Mouse (Mus musculus) limb, embryonic 15.5 days (tissue): ENCODE data around the gene Eln. TPM values are rescaled to one million over a fixed set of nuclear protein-coding genes. Genes with fewer than 3 reads are reported as not detected.
A peak's percentile ranks its signal among the peaks of the same experiment; 100 is the strongest.

Experiments
- ATAC-seq: fragments of 200-750 bp; cut with Nextera tagmentation; 2 replicates; pipeline ENCODE4 v1.8.0; 2017; ENCODE audit warnings: low read depth, moderate TSS enrichment; ENCODE audit not compliant: insufficient number of reproducible peaks, low FRiP score, low TSS enrichment
- H3K27ac ChIP-seq: fragments of 300-500 bp; sonication (generic); 2 replicates; pipeline ENCODE4 v1.5.1; 2015; ENCODE audit warnings: moderate library complexity, mild to moderate bottlenecking, inconsistent platforms
- H3K27me3 ChIP-seq: fragments of 300-500 bp; sonication (generic); 2 replicates; pipeline ENCODE4 v1.6.1; 2015; ENCODE audit warnings: inconsistent platforms
- H3K36me3 ChIP-seq: fragments of 300-500 bp; sonication (generic); 2 replicates; pipeline ENCODE4 v1.6.1; 2015; ENCODE audit warnings: inconsistent platforms
- H3K4me1 ChIP-seq: fragments of 300-500 bp; sonication (generic); 2 replicates; pipeline ENCODE4 v1.6.1; 2015; ENCODE audit warnings: inconsistent platforms
- H3K4me2 ChIP-seq: fragments of 300-500 bp; sonication (generic); 2 replicates; pipeline ENCODE4 v1.6.1; 2015; ENCODE audit warnings: mild to moderate bottlenecking, inconsistent platforms
- H3K4me3 ChIP-seq: fragments of 300-500 bp; sonication (generic); 2 replicates; pipeline ENCODE4 v1.5.1; 2015; ENCODE audit warnings: mild to moderate bottlenecking, inconsistent platforms
- H3K9ac ChIP-seq: fragments of 300-500 bp; sonication (generic); 2 replicates; pipeline ENCODE4 v1.6.1; 2015; ENCODE audit warnings: inconsistent platforms
- H3K9me3 ChIP-seq: fragments of 300-500 bp; sonication (generic); 2 replicates; pipeline ENCODE4 v1.6.1; 2016; ENCODE audit warnings: inconsistent platforms
- WGBS: fragments of 180-500 bp; shearing (Covaris S2); methylation state at CpG from one replicate; pipeline ENCODE4 v1.1.7; 2015; 5-methylcytosine and 5-hydroxymethylcytosine counted together
- polyA plus RNA-seq: library from polyadenylated mRNA; unstranded; fragments of >200 nt; fragmentation: Nextera tagmentation; extraction: Ambion mirVana; gene quantifications from 2 replicates; pipeline ENCODE4 v1.2.1, GENCODE M21; 2015

Eln gene
- polyA plus RNA-seq = 178 and 206 TPM in 2 replicates

DNA sequence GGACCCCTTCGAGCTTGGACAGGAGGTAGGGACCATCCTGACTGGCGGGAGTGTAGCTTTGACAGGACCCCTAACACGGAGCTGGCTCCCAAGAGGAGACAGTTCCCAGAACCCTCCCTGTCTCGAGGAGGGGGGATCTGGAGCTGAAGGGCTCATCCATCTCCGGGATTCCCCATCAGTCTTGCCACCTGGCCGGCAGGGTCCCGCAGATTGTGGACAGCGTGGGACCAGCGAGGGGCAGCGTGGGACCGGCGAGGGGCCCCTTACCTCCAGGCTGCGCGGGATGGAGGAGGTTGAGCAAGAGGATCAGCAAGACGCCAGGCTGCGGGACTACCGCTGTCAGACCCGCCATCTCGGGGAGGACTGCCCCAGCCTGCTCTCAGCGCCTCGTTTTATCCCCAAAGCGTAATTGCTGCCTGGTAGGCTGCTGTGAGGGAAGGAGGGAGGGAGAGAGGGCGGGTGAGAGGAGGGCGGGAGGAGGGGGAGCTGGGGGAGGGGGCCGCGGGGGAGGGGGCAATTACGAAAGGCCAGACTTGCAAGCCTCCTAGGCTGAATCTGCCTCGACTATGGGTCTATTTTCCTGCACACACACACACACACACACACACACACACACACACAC lies at the start of gene Eln:
Eln (minus strand) TSS at position 434 of the 622 bp plus-strand sequence.
- WGBS = 2% methylated on average over 18 of the region's 28 CpGs
- ATAC-seq = peak; percentile 64

DNA sequence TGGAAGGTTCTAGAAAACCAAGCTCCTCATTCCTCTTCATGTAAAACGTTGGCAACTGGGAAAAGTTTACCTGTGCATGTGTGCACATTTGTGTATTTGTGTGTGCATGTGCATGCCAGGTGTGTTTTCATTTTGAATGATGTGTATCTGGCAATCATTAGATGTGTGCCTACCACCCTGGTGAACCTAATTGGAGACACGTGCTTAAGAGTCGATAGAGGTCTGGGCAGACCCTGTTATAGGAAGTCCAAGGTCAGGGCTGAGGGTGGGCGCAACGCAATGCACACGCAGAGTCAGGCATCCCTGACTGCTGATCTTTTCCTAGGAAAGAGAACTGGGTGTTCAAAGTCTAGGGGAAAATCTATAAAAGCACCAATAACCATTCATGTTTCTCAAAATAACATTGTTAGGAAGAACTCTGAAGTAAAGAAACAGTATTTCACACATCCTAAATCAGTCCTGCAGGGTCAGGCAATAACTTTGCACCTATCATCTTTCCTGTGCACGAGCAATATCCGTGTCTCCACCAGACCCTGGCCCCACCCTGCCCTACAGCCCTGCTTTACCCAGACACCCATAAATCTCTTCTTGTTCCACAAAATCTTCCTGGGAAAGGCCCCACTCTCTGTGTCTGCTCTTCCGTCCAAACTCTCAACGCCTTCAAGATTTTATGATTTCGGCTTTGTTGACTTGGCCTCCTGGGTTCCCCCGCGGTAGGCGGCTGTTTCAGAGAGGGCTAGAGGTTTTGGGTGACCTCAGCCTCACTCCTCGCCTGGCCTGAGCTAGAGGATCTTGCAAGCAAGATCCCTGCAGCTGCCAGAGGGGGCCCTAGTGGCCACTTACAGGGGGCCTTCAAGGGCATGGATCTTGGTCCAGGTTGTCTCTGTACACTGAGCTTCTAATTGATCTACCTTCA lies 43.2 kb upstream of the Eln start:
- peaks cover 36% of the 10 kb centered on the region for H3K4me1 ChIP-seq
- ATAC-seq = peak; percentile 53
- H3K4me2 ChIP-seq = no peak overlapping the region
- H3K27ac ChIP-seq = peak overlapping the region; percentile 33
- H3K4me3 ChIP-seq = no peak overlapping the region
- no peaks in the 10 kb centered on the region for H3K36me3 ChIP-seq
- no peak overlapping the region for H3K9ac ChIP-seq
- 31% methylated on average over 15 of the region's 15 CpGs for WGBS
- no peaks in the 10 kb centered on the region for H3K9me3 ChIP-seq
- no peaks in the 10 kb centered on the region for H3K27me3 ChIP-seq

More for the DNA sequence above, at the start of gene Eln:
- H3K4me1 ChIP-seq = peaks cover 72% of the 10 kb centered on the region
- peak within 1 kb of the TSS; percentile 81 for H3K4me2 ChIP-seq
- H3K27ac ChIP-seq = peak within 1 kb of the TSS; percentile 92
- H3K27me3 ChIP-seq = peaks cover 3% of the 10 kb centered on the region; the same call in 1 of the 2 replicates
- no peaks in the 10 kb centered on the region for H3K9me3 ChIP-seq
- peak within 1 kb of the TSS; percentile 60 for H3K4me3 ChIP-seq
- H3K9ac ChIP-seq = peak within 1 kb of the TSS; percentile 55
- no peaks in the 10 kb centered on the region for H3K36me3 ChIP-seq

GRCm38 (mm10) chr5:134788237-134788636 lies 41.1 kb upstream of the Eln start:
- H3K4me2 ChIP-seq = no peak overlapping the region
- peaks cover 42% of the 10 kb centered on the region for H3K4me1 ChIP-seq
- H3K9me3 ChIP-seq = no peaks in the 10 kb centered on the region
- H3K27me3 ChIP-seq = no peaks in the 10 kb centered on the region
- H3K27ac ChIP-seq = no peak overlapping the region
- H3K36me3 ChIP-seq = no peaks in the 10 kb centered on the region
- H3K9ac ChIP-seq = no peak overlapping the region
- ATAC-seq = no peak; the same call in 1 of the 2 replicates
- WGBS = 21% methylated on average over 12 of the region's 12 CpGs
- H3K4me3 ChIP-seq = no peak overlapping the region

- Histone ChIP-seq H3K4me3 (no peak overlapping the region), H3K4me1 (peaks cover 39% of the 10 kb centered on the region), H3K4me2 (no peak overlapping the region), H3K36me3 (no peaks in the 10 kb centered on the region), H3K27me3 (no peaks in the 10 kb centered on the region), H3K9me3 (no peaks in the 10 kb centered on the region), H3K9ac (no peak overlapping the region), H3K27ac (no peak overlapping the region)
- no peak for ATAC-seq
- WGBS = 68% methylated on average over 25 of the region's 25 CpGs
These were observed 38.7 kb upstream of the Eln start for GRCm38 (mm10) chr5:134785691-134786371.

GRCm38 (mm10) chr5:134783794-134784193 lies 36.7 kb upstream of the Eln start:
- ATAC-seq = no peak
- no peak overlapping the region for H3K4me3 ChIP-seq
- 65% methylated on average over 2 of the region's 2 CpGs for WGBS
- no peaks in the 10 kb centered on the region for H3K36me3 ChIP-seq
- peaks cover 31% of the 10 kb centered on the region for H3K4me1 ChIP-seq
- H3K27ac ChIP-seq = no peak overlapping the region
- H3K9ac ChIP-seq = no peak overlapping the region
- H3K4me2 ChIP-seq = no peak overlapping the region
- H3K9me3 ChIP-seq = no peaks in the 10 kb centered on the region
- 0 out of 2 replicates have a peak, but pooled peaks cover 4% of the 10 kb centered on the region for H3K27me3 ChIP-seq

GRCm38 (mm10) chr5:134780963-134781362 lies 33.8 kb upstream of the Eln start:
- no peak for ATAC-seq
- no peak overlapping the region for H3K9ac ChIP-seq
- 0 out of 2 replicates have a peak, but pooled peaks cover 4% of the 10 kb centered on the region for H3K27me3 ChIP-seq
- H3K27ac ChIP-seq = no peak overlapping the region
- H3K4me1 ChIP-seq = peaks cover 23% of the 10 kb centered on the region
- H3K4me3 ChIP-seq = no peak overlapping the region
- no peak overlapping the region for H3K4me2 ChIP-seq
- no peaks in the 10 kb centered on the region for H3K36me3 ChIP-seq
- no peaks in the 10 kb centered on the region for H3K9me3 ChIP-seq

GRCm38 (mm10) chr5:134780146-134780545 lies 33.0 kb upstream of the Eln start:
- Histone ChIP-seq H3K36me3 (no peaks in the 10 kb centered on the region), H3K4me3 (no peak overlapping the region), H3K27ac (no peak overlapping the region), H3K27me3 (0 out of 2 replicates have a peak, but pooled peaks cover 4% of the 10 kb centered on the region), H3K4me1 (peaks cover 18% of the 10 kb centered on the region), H3K4me2 (no peak overlapping the region), H3K9ac (no peak overlapping the region), H3K9me3 (no peaks in the 10 kb centered on the region)
- WGBS = 83% methylated on average over 2 of the region's 2 CpGs
- ATAC-seq = no peak

GRCm38 (mm10) chr5:134776551-134776950 lies 29.4 kb upstream of the Eln start:
- H3K4me1 ChIP-seq = peaks cover 27% of the 10 kb centered on the region
- H3K36me3 ChIP-seq = no peaks in the 10 kb centered on the region
- no peak overlapping the region for H3K4me2 ChIP-seq
- no peak overlapping the region for H3K9ac ChIP-seq
- H3K27ac ChIP-seq = 0 out of 2 replicates have a peak overlapping the region, but pooled peaks have one; percentile 7
- ATAC-seq = no peak
- WGBS = 21% methylated on average over 12 of the region's 12 CpGs
- no peaks in the 10 kb centered on the region for H3K9me3 ChIP-seq
- 0 out of 2 replicates have a peak, but pooled peaks cover 4% of the 10 kb centered on the region for H3K27me3 ChIP-seq
- H3K4me3 ChIP-seq = no peak overlapping the region

GRCm38 (mm10) chr5:134772522-134772921 lies 25.4 kb upstream of the Eln start:
- H3K9ac ChIP-seq = no peak overlapping the region
- peaks cover 29% of the 10 kb centered on the region for H3K4me1 ChIP-seq
- 47% methylated on average over 12 of the region's 12 CpGs for WGBS
- H3K27ac ChIP-seq = peak overlapping the region; percentile 79
- H3K4me3 ChIP-seq = no peak overlapping the region
- H3K9me3 ChIP-seq = no peaks in the 10 kb centered on the region
- no peaks in the 10 kb centered on the region for H3K27me3 ChIP-seq
- H3K4me2 ChIP-seq = no peak overlapping the region
- ATAC-seq = peak; percentile 74
- no peaks in the 10 kb centered on the region for H3K36me3 ChIP-seq

DNA sequence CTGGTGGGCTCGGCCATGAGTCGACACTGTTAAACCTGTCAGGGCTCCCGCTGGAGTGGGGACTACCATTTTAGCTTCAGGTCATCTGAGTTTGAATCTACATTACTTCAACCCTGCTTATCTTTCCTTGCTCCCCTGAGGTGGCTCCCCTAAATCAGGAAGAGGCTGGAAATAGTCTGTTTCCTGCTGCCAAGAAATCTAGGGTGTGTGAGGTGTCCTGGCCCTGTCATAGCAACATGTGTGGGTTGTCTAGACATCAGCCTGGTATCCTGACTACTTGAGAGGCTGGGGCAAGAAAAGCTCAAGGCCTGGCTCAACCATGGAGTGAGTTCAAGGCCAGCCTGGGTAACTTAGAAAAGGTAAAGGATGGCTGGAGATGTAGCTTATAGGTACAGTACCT lies 24.6 kb upstream of the Eln start:
- no peak for ATAC-seq
- H3K27ac ChIP-seq = peak overlapping the region; percentile 68
- 77% methylated on average over 3 of the region's 3 CpGs for WGBS

GRCm38 (mm10) chr5:134769181-134769580 lies 22.1 kb upstream of the Eln start:
- ATAC-seq = no peak
- WGBS = 71% methylated on average over 7 of the region's 7 CpGs

More for the DNA sequence above, 24.6 kb upstream of the Eln start:
- no peaks in the 10 kb centered on the region for H3K36me3 ChIP-seq
- H3K4me2 ChIP-seq = no peak overlapping the region
- no peaks in the 10 kb centered on the region for H3K9me3 ChIP-seq
- H3K4me3 ChIP-seq = no peak overlapping the region
- H3K9ac ChIP-seq = no peak overlapping the region
- H3K27me3 ChIP-seq = no peaks in the 10 kb centered on the region
- H3K4me1 ChIP-seq = peaks cover 25% of the 10 kb centered on the region

More at GRCm38 (mm10) chr5:134769181-134769580, 22.1 kb upstream of the Eln start:
- Histone ChIP-seq H3K4me2 (no peak overlapping the region), H3K36me3 (no peaks in the 10 kb centered on the region), H3K9ac (no peak overlapping the region), H3K27ac (no peak overlapping the region), H3K9me3 (no peaks in the 10 kb centered on the region), H3K4me1 (peaks cover 21% of the 10 kb centered on the region), H3K27me3 (no peaks in the 10 kb centered on the region), H3K4me3 (no peak overlapping the region)
